Mouse (Mus musculus) layer of hippocampus, postnatal 10 days (tissue): ENCODE measurements at regions not wholly inside any gene's neighbourhood (a gene's known extent, or its start where the extent isn't known, plus 50 kb on each side); places are given as distances from the start of the nearest gene placed in this dataset.

Experiments
- DNase-seq, 2 experiments: peaks; one replicate each; pipeline ENCODE4 v3.0.0; 2021; ENCODE audit warnings: low spot score in 2 of 2

GRCm38 (mm10) chr13:110667276-110667956, 272.6 kb downstream of the Plk2 start:
- no peak for DNase-seq

- no peak for DNase-seq
Observed at GRCm38 (mm10) chr13:110673536-110673935, 278.7 kb downstream of the Plk2 start.

- no peak for DNase-seq
Observed at GRCm38 (mm10) chr13:110683259-110684041, 288.6 kb downstream of the Plk2 start.

GRCm38 (mm10) chr13:110688796-110689195, 293.9 kb downstream of the Plk2 start:
- DNase-seq, result no peak

GRCm38 (mm10) chr13:110690501-110691255, 295.8 kb downstream of the Plk2 start:
- peak; percentile 22 to 32 for DNase-seq

GRCm38 (mm10) chr13:110692696-110693095, 297.9 kb downstream of the Plk2 start:
- no peak for DNase-seq

GRCm38 (mm10) chr13:110694876-110695275, 300.0 kb downstream of the Plk2 start:
- no peak for DNase-seq

GRCm38 (mm10) chr13:110696549-110696948, 301.7 kb downstream of the Plk2 start:
- DNase-seq, result no peak

- peak; percentile 10 to 21 for DNase-seq
Observed at GRCm38 (mm10) chr13:110704261-110704660, 309.4 kb downstream of the Plk2 start.

- no peak for DNase-seq
Observed at GRCm38 (mm10) chr13:110710847-110711246, 316.0 kb downstream of the Plk2 start.

GRCm38 (mm10) chr13:110712527-110712926, 317.7 kb downstream of the Plk2 start:
- DNase-seq, result no peak

- DNase-seq, result no peak
Observed at GRCm38 (mm10) chr13:110722170-110722569, 327.3 kb downstream of the Plk2 start.

- DNase-seq, result no peak
Observed at GRCm38 (mm10) chr13:110722752-110723151, 327.9 kb downstream of the Plk2 start.

GRCm38 (mm10) chr13:110724836-110725235, 330.0 kb downstream of the Plk2 start:
- no peak for DNase-seq

GRCm38 (mm10) chr13:110725821-110726220, 331.0 kb downstream of the Plk2 start:
- no peak for DNase-seq

GRCm38 (mm10) chr13:110735511-110735910, 340.7 kb downstream of the Plk2 start:
- peak in 1 of 2 experiments; percentile 24 for DNase-seq

- no peak for DNase-seq
Observed at GRCm38 (mm10) chr13:110741576-110742206, 346.8 kb downstream of the Plk2 start.

- no peak for DNase-seq
Observed at GRCm38 (mm10) chr13:110747223-110747868, 352.5 kb downstream of the Plk2 start.

- DNase-seq, result no peak
Observed at GRCm38 (mm10) chr13:110752746-110753145, 357.9 kb downstream of the Plk2 start.

- peak; percentile 41 to 50 for DNase-seq
Observed at GRCm38 (mm10) chr13:110754548-110754947, 359.7 kb downstream of the Plk2 start.

GRCm38 (mm10) chr13:110756877-110757276, 362.0 kb downstream of the Plk2 start:
- no peak for DNase-seq
